Mouse (Mus musculus) CD4-positive, CD25-positive, alpha-beta regulatory T cell, adult 2 months (primary cell): ENCODE data around the gene Sec23a.
A peak's percentile ranks its signal among the peaks of the same experiment; 100 is the strongest.
"Not testable (repeated sequence)": the region's sequence is repeated elsewhere in the genome, so short reads cannot be mapped to it uniquely, and the experiment has no call there.

ENCODE experiments used
- DNase-seq: peaks from one replicate; pipeline ENCODE4 v3.0.0-alpha.2; 2012; ENCODE audit warnings: low read depth, low spot score

Gene Sec23a

GRCm38 (mm10) chr12:59011844-59012709, at the start of gene Sec23a:
Gene Sec23a (minus strand): TSS chr12:59012017.
- DNase-seq, result peak; percentile 99

GRCm38 (mm10) chr12:59060993-59061595, 49.3 kb upstream of the Sec23a start, which contains the start of gene Trappc6b:
Gene Trappc6b (minus strand): TSS chr12:59061472.
- peak; percentile 82 for DNase-seq

- DNase-seq, result no peak
These were observed 48.5 kb upstream of the Sec23a start for GRCm38 (mm10) chr12:59060322-59060721.

GRCm38 (mm10) chr12:59058242-59058641, 46.4 kb upstream of the Sec23a start:
- not testable (repeated sequence) for DNase-seq

- DNase-seq, result no peak
These were observed 44.4 kb upstream of the Sec23a start for GRCm38 (mm10) chr12:59056222-59056621.

GRCm38 (mm10) chr12:59055196-59055850, 43.5 kb upstream of the Sec23a start:
- peak; percentile 57 for DNase-seq

GRCm38 (mm10) chr12:59053976-59054375, 42.2 kb upstream of the Sec23a start:
- no peak for DNase-seq

GRCm38 (mm10) chr12:59053166-59053565, 41.3 kb upstream of the Sec23a start:
- no peak for DNase-seq

- no peak for DNase-seq
These were observed 40.7 kb upstream of the Sec23a start for GRCm38 (mm10) chr12:59052470-59052869.

- DNase-seq, result no peak
These were observed 29.0 kb upstream of the Sec23a start for GRCm38 (mm10) chr12:59040851-59041250.

GRCm38 (mm10) chr12:59039971-59040844, 28.4 kb upstream of the Sec23a start:
- peak; percentile 51 for DNase-seq

- no peak for DNase-seq
These were observed 27.5 kb upstream of the Sec23a start for GRCm38 (mm10) chr12:59039162-59039970.

- DNase-seq, result peak; percentile 74
These were observed 20.3 kb upstream of the Sec23a start for GRCm38 (mm10) chr12:59032101-59032500.

- DNase-seq, result peak; percentile 68
These were observed 9.5 kb upstream of the Sec23a start for GRCm38 (mm10) chr12:59021306-59021705.

- no peak for DNase-seq
These were observed 8.1 kb upstream of the Sec23a start for GRCm38 (mm10) chr12:59019891-59020290.

- DNase-seq, result no peak
These were observed 6.2 kb upstream of the Sec23a start for GRCm38 (mm10) chr12:59017970-59018369.

- DNase-seq, result peak; percentile 95
These were observed 1.4 kb upstream of the Sec23a start, which contains the start of gene Gemin2 for GRCm38 (mm10) chr12:59013234-59013633. Gene Gemin2 (plus strand): TSS chr12:59013393.

GRCm38 (mm10) chr12:59012710-59013091, 884 bp upstream of the Sec23a start:
- DNase-seq, result peak; percentile 46

- no peak for DNase-seq
These were observed 458 bp downstream of the Sec23a start for GRCm38 (mm10) chr12:59011275-59011843.

- peak; percentile 66 for DNase-seq
These were observed 1.3 kb downstream of the Sec23a start for GRCm38 (mm10) chr12:59010482-59010881.
